Mouse (Mus musculus) gastrocnemius, adult 2 months (tissue): ENCODE measurements around the gene Cxcl2. TPM values are rescaled to one million over a fixed set of nuclear protein-coding genes. Genes with fewer than 3 reads are reported as not detected.
A peak's percentile ranks its signal among the peaks of the same experiment; 100 is the strongest.

Experiments
- DNase-seq: peaks from one replicate; pipeline ENCODE4 v3.0.0; 2022
- H3K27ac ChIP-seq: fragments of 200-600 bp; 2 replicates; pipeline ENCODE4 v1.8.1; 2022; ENCODE audit warnings: mild to moderate bottlenecking
- H3K4me3 ChIP-seq: fragments of 200-600 bp; 2 replicates; pipeline ENCODE4 v1.8.1; 2022; ENCODE audit warnings: mild to moderate bottlenecking, moderate library complexity
- CTCF ChIP-seq: fragments of 200-600 bp; IDR thresholded peaks from 2 replicates; pipeline ENCODE4 v1.8.1; 2022; ENCODE audit warnings: antibody characterized with exemption, mild to moderate bottlenecking, moderate library complexity
- intact Hi-C: fragments of 180-260 bp; cut with DNase I; formaldehyde crosslinking; loops from one replicate; pipeline ENCODE4 v1.15.1; 2025
- total RNA-seq, 2 experiments: library from RNA; stranded (reverse); gene quantifications; 2 replicates each; pipeline ENCODE4 v1.2.3; 2021

Gene Cxcl2
- total RNA-seq, 2 experiments from 2014 or later = not detected

GRCm38 (mm10) chr5:90902380-90903260 lies 1.1 kb upstream of the Cxcl2 start:
- Histone ChIP-seq H3K4me3 (peak overlapping the region; percentile 50; the same call in 1 of the 2 replicates), H3K27ac (no peak overlapping the region)
- TF ChIP-seq CTCF = peak; percentile 33; the same call in 1 of the 2 replicates
- intact Hi-C loops = no loop called here
- DNase-seq = no peak

GRCm38 (mm10) chr5:90908983-90909382 lies 5.3 kb downstream of the Cxcl2 start:
- DNase-seq = peak; percentile 62
- intact Hi-C loops = loop anchor here (2.0 to 5.0 kb wide), 2 partner anchors 248 to 307 kb away; no protein-coding TSS in a partner anchor
- H3K4me3 ChIP-seq = no peak overlapping the region
- no peak overlapping the region for H3K27ac ChIP-seq
- TF ChIP-seq CTCF = peak; percentile 79

- Histone ChIP-seq H3K27ac (no peak overlapping the region), H3K4me3 (no peak overlapping the region)
- no peak for DNase-seq
- intact Hi-C loops = no loop called here
- no peak for TF ChIP-seq CTCF
These were observed 15.8 kb downstream of the Cxcl2 start for GRCm38 (mm10) chr5:90919495-90919894.

DNA sequence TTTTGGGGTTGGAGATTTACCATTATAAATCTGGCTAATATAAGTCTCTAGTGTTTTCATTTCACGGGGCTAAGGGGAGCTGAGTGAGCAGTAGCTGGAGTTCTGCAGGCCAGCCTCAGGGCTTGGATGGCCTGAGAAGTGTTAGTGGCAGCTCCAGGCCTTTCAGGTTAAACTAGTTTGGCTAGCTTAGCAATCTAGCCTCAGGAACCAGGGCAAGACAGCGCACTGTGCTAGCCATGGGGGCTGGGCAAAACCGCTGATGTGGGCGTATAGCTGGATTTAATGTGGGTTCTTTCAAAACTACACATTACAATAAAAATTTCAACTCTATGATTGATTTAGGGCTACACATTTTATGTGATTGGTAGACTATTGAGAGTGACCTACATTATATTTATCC lies 19.3 kb downstream of the Cxcl2 start:
- DNase-seq = no peak
- H3K4me3 ChIP-seq = no peak overlapping the region
- intact Hi-C loops = no loop called here
- TF ChIP-seq CTCF = no peak
- H3K27ac ChIP-seq = no peak overlapping the region

- intact Hi-C loops = loop anchor here (5.0 kb wide), 1 partner anchor 268 kb away; no protein-coding TSS in a partner anchor
- no peak for TF ChIP-seq CTCF
- Histone ChIP-seq H3K27ac (peak overlapping the region; percentile 79), H3K4me3 (peak overlapping the region; percentile 84)
- no peak for DNase-seq
These were observed 26.9 kb downstream of the Cxcl2 start for GRCm38 (mm10) chr5:90930546-90930945.

DNA sequence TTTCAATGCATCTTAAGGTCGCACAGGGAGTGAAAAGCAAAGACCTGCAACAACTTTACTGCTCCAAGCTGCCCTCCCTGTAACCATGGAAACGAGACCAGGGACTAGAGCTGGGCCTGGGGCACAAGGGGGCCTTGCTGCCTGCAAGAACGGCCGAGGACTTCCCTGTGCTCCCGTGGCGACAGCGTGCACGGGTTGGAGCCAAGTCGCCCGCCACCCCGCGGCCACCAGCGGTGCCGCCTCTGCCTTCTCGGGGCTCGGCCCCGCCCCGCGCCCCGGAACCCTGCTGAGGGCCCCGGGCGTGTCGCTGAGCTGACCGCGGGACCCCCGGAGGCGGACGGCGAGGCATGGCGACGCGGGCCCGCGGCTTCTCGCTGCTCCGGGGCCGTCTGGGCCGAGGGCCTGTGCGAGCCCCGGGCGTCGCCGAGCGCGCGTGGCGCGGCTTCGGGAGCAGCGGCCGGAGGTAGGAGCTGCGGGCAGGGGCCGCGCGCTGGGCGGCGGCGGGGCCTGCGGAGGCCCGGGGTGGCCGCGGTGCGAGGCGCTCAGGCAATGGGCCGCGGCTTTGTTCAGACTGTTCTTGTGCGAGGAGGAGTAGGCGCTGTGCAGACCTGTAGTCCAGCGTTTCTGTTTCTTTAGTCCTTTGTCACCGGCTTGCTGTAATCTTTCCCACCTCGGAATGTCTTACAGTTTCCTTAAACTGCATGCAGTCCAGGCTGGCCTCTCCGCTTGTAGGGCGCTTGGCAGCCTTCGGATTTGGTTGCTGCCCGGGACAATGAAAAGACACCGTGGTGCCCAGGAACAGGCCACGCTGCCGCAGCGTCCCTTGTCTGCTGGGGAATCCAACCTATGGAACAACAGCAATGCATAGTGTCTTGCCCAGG lies 27.5 kb downstream of the Cxcl2 start, which contains the start of gene Mthfd2l:
TSS of gene Mthfd2l (plus strand) at position 147 of the 881 bp plus-strand sequence.
- intact Hi-C loops = loop anchor here (5.0 kb wide), 1 partner anchor 269 kb away; no protein-coding TSS in a partner anchor
- peak within 1 kb of the TSS; percentile 79 for H3K27ac ChIP-seq
- H3K4me3 ChIP-seq = peak within 1 kb of the TSS; percentile 84
- peak; percentile 90 for TF ChIP-seq CTCF
- DNase-seq = peak; percentile 92

DNA sequence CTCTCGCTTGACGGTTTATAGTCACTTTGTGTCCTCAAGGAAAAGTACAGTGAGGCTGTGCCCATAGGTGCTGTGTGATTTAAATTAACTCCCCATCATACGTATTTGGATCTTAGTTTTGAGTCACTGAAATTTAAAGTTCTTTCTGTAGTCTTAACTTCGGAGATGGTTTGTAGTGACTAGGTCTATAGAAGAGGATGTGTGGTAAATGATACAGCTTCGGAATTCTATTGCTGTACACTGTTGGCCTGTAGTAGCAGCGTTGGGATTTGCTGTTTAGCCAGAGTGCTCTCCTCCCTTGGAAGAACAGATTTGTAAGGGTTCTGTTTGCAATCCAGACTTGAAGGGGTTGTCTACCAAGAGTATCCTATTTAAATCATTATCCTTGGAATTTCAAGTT lies 28.2 kb downstream of the Cxcl2 start:
- no peak for TF ChIP-seq CTCF

DNA sequence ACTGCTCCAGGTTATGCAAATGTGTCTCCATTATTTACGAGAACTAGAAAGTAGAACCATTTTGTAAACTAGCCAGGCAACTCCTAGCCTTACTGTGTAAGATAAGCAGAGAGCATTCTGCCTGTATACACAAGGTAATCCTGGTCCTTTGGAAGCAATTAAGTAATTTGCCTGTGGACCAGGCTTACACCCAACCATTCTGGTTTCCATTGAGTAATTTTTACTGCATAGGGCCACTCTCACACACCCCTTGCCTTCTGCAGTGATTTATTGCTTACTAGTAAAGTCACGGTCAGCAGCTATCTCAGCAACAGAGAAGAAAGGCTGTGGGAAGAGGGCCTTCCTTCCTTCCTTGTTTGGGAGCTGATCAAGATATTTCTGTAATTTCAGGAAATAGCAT lies 33.0 kb downstream of the Cxcl2 start:
- intact Hi-C loops = no loop called here
- no peak for DNase-seq
- no peak overlapping the region for H3K27ac ChIP-seq
- no peak overlapping the region for H3K4me3 ChIP-seq
- no peak for TF ChIP-seq CTCF

More for the DNA sequence above, 28.2 kb downstream of the Cxcl2 start:
- H3K4me3 ChIP-seq = peak overlapping the region; percentile 84
- no peak for DNase-seq
- intact Hi-C loops = loop anchor here (5.0 kb wide), 1 partner anchor 270 kb away; no protein-coding TSS in a partner anchor
- peak overlapping the region; percentile 79 for H3K27ac ChIP-seq

DNA sequence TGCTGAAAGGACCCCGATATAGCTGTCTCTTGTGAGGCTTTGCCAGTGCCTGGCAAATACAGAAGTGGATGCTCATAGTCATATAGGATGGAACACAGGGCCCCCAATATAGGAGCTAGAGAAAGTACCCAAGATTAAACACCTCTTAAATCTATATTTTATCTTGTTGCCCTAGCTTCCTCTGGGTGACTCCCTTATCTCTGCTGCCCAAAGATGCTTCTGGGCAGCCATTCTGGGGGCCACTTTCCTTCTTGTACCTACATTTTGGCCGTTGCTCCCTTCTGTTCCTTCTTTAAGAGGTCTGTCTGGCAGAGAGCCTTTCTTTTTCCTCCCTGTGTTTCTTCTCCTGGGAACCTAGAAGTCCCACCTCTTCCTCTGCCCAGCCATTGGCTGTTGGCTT lies 41.8 kb downstream of the Cxcl2 start:
- Histone ChIP-seq H3K4me3 (no peak overlapping the region), H3K27ac (no peak overlapping the region)
- no peak for TF ChIP-seq CTCF
- intact Hi-C loops = no loop called here
- DNase-seq = no peak

DNA sequence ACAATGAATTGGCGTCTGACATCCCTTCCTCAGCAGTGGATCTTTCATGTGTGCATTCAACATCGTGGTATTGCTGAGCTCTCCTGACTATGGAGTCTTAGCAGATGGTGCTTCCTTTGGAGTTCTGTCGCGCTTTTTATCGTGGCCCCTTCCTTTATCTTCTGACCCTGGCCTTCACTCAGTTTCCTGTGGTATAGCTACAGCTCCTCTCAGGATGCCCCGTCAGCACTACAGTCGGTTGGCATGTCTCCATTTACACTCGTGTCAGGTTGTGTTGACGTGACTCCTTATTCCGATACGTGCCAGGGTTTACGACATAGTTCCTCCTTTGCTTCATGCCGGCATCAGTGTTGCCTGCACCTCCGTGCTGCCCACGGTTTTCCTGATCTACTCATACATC lies 45.8 kb downstream of the Cxcl2 start:
- Histone ChIP-seq H3K27ac (no peak overlapping the region), H3K4me3 (no peak overlapping the region)
- DNase-seq = no peak
- TF ChIP-seq CTCF = no peak
- intact Hi-C loops = no loop called here

DNA sequence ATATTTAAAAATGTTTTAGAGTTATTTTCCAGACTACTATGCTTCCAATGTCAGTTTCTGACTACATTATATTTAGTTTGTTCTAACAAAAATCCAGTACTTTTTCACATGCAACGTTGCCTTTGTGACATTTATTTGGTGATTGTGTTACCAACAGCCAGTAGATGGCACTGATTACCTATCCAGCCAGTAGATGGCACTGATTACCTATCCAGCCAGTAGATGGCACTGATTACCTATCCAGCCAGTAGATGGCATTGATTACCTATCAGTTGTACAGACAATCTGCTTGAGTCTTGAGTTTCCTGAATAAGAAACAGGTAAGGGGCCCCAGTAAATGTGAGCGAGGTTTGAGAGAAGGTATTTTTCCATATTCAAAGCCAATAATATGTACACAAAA lies 47.8 kb downstream of the Cxcl2 start:
- intact Hi-C loops = no loop called here
- Histone ChIP-seq H3K27ac (no peak overlapping the region), H3K4me3 (no peak overlapping the region)
- no peak for DNase-seq
- TF ChIP-seq CTCF = peak; percentile 88

DNA sequence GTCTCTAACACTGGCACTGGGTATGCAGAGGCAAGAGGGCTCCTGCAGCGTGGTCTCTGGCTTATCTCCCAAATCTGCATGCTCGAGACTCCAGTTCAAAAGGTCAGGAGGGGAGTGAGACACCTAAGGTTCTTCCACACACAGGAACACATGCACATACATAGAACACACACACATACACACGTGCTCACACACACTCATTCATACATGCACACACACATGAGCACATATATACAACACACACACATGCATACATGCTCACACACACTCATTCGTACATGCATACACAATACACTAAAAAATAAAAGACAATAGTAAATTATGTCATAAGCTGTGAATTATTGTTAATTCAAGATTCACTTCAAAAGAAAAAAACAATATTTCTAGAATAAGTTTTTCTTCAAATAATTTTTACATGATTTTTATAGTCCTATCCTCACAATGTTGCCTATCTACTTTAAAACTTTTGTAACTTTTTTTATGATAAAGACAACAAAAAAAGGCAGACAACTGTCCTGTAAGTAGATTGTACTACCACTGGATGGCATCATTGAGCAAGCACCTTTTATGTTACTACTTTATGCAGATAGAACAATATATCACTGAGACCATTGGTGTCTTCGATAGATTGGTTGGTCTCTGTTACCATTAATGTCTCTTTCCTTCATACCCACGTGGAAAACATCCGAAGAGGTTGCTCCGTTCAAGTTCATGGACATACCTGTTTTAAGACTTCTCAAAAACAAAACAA lies 49.2 kb downstream of the Cxcl2 start:
- intact Hi-C loops = loop anchor here (2.0 kb wide), 1 partner anchor 354 kb away; no protein-coding TSS in a partner anchor
- Histone ChIP-seq H3K27ac (no peak overlapping the region), H3K4me3 (no peak overlapping the region)
- TF ChIP-seq CTCF = peak; percentile 47
- no peak for DNase-seq

Other genes starting within 250 kb of the Cxcl2 start
- not detected for gene Cxcl5, start 144.5 kb upstream of the Cxcl2 start, total RNA-seq
- under 1 TPM in 1 of 2 experiments, not detected in 1; 0.54 TPM for gene Ppbp, start 135.4 kb upstream of the Cxcl2 start, total RNA-seq
- gene Pf4, start 131.4 kb upstream of the Cxcl2 start, total RNA-seq = 10 to 100 TPM in 1 of 2 experiments, 1 to 10 TPM in 1; 5.4 to 12.4 TPM
- not detected for gene Cxcl3, start 117.8 kb upstream of the Cxcl2 start, total RNA-seq
- gene Cxcl15, start 109.3 kb upstream of the Cxcl2 start, total RNA-seq = not detected
- under 1 TPM in 1 of 2 experiments, not detected in 1; 0.26 TPM for gene Cxcl1, start 12.6 kb upstream of the Cxcl2 start, total RNA-seq
- gene Mthfd2l, start 27.2 kb downstream of the Cxcl2 start, total RNA-seq = 1 to 10 TPM; 6.5 to 6.7 TPM
- gene Epgn, start 123.6 kb downstream of the Cxcl2 start, total RNA-seq = under 1 TPM; 0.28 to 0.42 TPM
- gene Ereg, start 170.8 kb downstream of the Cxcl2 start, total RNA-seq = not detected
- not detected for gene Areg, start 235.7 kb downstream of the Cxcl2 start, total RNA-seq